Mouse (Mus musculus): ENCODE measurements around the gene Syngr1.

DNA sequence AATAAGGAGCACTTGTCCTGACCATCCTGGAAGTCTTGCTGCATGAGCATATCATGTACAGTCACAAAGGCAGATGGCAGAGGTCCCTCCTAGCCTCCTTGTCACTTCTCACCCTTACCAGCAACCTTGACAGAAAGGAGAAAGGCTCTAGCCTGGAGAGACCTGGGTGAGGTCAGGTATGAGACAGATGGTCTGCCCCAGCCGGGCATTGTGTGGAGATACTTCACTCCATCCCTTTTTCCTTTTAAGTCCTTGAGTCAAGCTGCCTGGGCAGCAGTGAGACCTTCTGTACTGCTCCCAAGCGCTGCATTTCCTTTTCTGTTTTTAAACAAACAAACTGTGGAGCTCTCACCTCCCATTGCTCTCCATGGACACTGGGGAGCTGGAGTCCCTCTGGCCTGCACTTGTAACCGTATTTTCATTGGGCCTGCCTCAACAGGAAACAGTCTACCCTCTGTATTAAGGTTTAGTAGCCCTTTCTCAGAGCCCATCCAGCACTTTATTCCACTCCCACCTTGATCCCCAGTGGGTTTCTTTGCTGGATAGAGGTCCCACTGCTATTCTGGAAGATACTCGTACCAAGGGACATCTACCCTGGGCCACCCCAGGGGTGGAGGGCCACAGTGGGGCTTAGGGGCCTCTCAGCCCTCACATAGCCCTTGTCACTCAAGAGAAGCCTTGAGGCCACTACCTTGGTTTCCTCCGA is 67.0 kb downstream of the Syngr1 start:
- TF ChIP-seq EP300 (IDR thresholded peaks at IDR 0.05; ENCODE audit: low read depth) (no peak), CTCF (IDR thresholded peaks at IDR 0.05; ENCODE audit: low read depth) (no peak)

Data from liver, postnatal 0 days (tissue).